Mouse (Mus musculus) cerebral cortex, adult 2 months (tissue): ENCODE results near the gene Esrp2.

Experiments used
- WGBS: fragments of 180-500 bp; shearing (Covaris S2); methylation state at CpG from one replicate; pipeline ENCODE4 v1.1.7; 2018; 5-methylcytosine and 5-hydroxymethylcytosine counted together

Esrp2 gene

GRCm38 (mm10) chr8:106115897-106116296 lies 20.9 kb downstream of the Esrp2 start:
- WGBS, result 96% methylated on average over 3 of the region's 3 CpGs

GRCm38 (mm10) chr8:106112514-106112913 lies 24.3 kb downstream of the Esrp2 start:
- WGBS, result 90% methylated on average over 1 of the region's 1 CpGs

DNA sequence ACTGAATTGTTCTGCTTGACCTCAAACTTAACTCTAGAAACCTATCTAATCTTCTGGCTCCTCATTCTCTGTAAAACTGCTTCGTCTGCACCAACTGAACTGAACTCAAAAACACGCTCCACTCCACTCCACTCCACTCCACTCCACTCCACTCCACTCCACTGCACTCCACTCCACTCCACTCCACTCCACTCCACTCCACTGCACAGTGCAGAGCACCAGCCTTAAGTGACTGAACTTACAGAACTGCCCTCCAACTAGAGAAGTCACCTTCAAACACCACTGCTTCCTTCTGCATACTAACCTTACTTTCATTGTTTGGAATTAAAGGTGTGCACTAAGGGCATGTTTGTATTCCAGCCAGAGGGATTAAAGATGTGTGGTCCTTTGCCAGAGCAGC lies 24.7 kb downstream of the Esrp2 start:
- 96% methylated on average over 2 of the region's 2 CpGs for WGBS

GRCm38 (mm10) chr8:106108729-106109128 lies 28.0 kb downstream of the Esrp2 start:
- 90% methylated on average over 3 of the region's 3 CpGs for WGBS

DNA sequence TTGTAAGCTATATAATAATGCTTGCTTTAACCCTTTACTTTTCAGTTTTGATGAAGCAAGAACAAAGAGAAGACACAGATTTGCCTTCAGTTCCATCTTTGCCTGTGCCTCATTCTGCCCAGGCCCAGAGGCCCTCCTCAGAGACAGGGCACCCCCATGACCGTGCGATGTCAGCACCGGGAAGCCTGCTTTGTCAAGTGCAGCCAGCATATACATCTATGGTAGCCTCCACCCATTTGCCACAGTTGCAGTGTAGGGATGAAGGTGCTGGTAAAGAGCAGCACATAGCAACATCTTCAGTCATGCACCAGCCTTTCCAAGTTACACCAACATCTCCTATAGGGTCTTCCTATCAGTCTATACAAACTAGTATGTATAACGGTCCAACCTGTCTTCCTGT lies 28.7 kb downstream of the Esrp2 start:
- WGBS, result 93% methylated on average over 4 of the region's 4 CpGs

DNA sequence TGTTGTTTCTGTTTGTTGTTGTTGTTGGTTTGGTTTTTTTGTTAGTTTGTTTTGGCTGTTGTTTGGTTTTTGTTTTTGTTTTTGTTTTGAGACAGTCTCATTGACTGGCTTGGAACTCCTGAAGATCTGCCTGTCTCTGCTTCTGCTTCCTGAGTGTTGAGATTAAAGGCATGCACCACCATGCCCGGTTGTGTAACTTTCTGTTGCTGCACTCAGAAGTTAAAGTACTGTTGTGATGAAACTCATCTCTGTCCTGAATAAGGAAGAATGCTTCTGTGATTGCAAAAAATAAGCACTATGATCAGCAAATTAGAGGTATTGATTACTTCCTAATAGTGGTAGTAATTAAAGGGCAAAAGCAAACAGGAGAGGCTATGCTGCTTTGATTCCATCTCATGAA lies 30.6 kb downstream of the Esrp2 start:
- 89% methylated on average over 1 of the region's 1 CpGs for WGBS

DNA sequence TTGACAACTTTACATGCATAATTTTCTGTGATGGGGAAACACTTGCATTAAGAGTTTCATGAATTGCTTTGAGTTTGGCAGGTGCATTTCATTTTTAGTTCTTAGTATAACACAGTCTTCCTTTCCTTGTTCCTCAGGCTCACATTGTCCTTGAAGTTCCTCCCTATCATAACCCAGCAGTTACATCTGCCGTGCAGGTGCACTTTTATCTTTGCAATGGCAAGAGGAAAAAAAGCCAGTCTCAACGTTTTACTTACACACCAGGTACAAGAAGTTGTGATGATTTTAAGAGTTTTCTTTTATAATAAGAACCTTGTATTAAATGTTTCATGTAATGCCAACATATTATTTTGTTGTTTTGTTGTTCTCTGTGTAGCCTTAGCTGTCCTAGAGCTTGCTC lies 32.9 kb downstream of the Esrp2 start:
- 81% methylated on average over 2 of the region's 2 CpGs for WGBS

GRCm38 (mm10) chr8:106102321-106102720 lies 34.5 kb downstream of the Esrp2 start:
- WGBS, result 84% methylated on average over 4 of the region's 4 CpGs
